Mouse (Mus musculus): Measurements from ENCODE around the gene Mast1.

- TF ChIP-seq POLR2A (IDR thresholded peaks at IDR 0.05; ENCODE audit: insufficient read depth, low read depth, low read length), result no peak
- TF ChIP-seq CTCF (IDR thresholded peaks at IDR 0.05), result no peak
Observed at GRCm38 (mm10) chr8:84984294-84985048, 47.3 kb upstream of the Mast1 start.

Data from heart, adult 2 months (tissue).